Mouse (Mus musculus): ENCODE results near the gene Rassf6.

The Rassf6 gene

DNA sequence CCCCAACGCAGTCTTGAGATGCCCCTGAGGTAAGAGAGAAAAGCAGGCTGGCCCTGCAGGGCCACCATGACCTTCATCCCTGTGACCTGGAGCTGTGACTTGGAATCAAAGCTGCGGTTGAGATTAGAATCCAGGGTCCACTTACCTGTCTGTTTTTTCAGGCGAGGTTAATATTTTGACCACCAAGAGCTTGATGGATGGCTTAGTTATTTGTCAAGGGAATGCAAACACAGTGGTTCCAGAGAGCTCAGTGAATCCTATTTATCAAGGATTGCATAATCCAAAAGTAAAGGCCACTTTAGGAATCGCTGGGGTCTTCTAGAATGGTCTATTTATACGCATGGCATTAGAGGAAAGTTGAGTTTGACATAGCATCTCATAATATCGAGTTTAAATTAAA is 58.3 kb downstream of the Rassf6 start:
- in situ Hi-C loops (cut with MboI; ENCODE audit: unreplicated experiment in 2 of 2) = no loop called here

DNA sequence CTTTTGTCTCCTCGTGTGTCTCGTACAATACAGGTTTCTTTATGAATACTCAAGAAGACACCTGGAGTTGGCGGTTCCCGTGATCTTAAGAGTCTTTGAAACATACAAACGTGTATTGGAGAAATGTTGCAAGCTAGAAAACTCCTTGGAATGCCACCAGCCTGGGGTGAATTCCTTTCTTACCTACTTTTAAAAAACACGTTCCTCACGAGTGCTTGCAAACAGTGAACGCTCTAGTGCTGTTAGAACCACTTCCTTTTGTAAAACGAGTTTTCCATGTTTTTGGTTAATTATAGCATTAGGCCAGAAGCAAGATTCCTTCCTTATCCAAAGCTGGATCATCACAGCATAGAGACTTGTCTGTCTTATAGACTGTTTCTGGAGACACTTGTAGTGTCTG is 60.9 kb downstream of the Rassf6 start:
- in situ Hi-C loops (cut with MboI; ENCODE audit: unreplicated experiment in 2 of 2) = no loop called here

DNA sequence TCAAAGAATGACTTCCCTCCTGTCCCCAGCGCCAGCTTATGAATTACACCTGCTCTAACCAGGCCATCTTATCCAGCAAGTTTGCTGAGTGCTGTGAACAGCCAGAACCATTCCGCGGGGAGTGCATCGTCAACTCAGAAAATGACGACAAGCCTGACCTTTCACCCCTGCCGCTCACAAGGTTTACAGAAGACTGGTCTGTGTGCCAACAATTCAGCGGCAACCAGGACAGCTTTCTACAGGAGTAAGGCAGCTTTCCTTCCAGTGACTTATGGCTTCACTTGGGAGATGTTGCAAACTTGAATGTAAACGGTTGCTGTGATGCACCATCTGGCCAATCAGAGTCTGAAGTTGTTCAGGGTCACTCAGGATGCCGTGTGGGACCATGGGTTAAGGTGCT is 62.7 kb downstream of the Rassf6 start:
- in situ Hi-C loops (cut with MboI; ENCODE audit: unreplicated experiment in 2 of 2) = no loop called here

DNA sequence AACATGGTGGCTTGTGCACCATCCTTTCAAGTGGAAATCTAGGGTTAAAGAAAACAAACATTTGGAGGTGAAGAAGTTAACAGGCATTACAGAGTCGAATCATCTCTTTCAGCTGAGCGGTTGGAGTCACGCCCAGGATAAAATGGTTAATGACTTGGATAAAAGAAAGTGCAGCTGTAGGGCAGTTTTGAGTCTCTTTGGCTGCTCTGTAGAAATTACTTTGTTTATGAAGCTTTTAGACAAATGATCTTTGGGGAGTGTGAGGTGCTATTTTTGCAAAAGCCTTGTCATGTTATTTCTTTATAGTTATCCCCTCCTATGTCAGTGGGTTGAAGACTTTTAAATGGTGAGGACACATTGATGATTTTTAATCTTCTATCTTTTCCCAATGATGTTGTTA is 69.2 kb downstream of the Rassf6 start:
- in situ Hi-C loops (cut with MboI; ENCODE audit: unreplicated experiment in 2 of 2) = no loop called here

DNA sequence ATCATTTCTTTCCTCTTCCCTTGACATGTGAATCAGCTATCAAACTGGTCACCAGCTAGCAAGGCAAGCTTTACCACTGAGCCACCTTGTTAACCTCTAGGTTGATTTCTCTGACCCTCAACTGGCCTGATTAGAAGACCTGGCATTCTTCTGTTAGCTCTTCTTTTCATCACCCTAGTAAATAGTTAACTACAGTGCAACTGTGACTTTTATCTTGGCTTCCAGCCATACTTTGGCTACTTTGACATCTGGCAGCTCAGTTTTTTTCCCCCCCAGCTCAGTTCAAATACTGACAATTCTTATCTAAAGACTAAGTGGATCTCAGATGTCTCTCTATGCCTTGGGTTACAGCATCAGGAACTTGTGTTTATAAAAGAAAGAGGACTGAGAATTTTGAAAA is 72.1 kb downstream of the Rassf6 start:
- in situ Hi-C loops (cut with MboI; ENCODE audit: unreplicated experiment in 2 of 2) = no loop called here

DNA sequence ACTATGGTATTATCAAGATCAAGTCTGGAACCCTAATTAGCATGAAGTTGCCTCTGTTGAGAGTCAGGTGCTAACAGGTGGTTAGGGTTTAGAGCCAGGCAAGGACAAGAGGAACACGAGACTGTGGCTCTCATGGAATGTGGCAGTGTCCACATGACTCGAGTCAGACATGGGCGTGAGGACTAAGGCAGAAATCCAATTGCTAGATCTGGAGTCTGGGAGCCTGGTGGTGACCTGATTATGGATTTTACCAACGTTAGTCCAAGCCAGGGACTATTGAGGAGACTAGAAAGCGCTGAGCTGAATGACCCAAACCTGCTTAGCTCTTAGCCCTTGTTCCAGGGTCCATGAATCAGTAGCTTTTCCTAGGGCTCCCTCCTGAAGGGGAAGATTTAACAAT is 72.7 kb downstream of the Rassf6 start:
- in situ Hi-C loops (cut with MboI; ENCODE audit: unreplicated experiment in 2 of 2) = no loop called here

DNA sequence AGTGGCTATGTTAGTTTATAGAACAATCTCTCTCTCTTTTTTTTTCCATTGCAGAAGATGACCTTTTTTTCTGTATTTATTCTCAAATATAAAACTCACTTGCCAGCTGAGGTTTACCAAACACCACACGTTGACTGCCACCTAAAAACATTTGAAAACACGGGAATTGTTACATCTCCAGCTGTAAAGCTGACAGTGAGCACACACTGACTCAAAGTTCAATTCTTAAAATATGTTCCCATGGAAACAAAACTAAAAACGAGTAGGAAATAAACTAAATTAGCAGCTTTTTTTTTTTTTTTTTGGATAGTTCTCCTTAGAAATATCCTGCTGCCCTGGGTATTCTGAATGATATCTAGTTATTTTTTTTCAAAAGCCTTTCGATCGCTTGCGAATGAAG is 75.3 kb downstream of the Rassf6 start:
- in situ Hi-C loops (cut with MboI; ENCODE audit: unreplicated experiment in 2 of 2) = no loop called here

DNA sequence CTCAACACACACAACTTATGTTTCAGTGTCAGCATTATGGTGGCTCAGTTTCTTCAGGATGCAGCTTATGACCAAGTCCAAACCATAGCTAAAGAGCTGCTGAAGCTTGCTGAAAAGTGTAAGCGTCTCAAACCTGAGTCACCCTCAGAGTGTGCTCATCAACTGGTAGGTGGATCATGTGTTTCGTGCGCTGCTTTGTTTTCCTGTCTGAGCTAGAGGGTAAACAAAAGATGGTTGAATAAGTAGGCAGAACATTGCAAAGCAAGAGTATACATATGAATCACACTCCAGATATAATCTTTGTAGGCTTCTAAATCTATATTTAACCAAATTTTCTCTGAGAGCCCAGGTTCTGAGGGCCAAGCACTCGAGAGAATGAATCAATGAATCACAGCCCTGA is 76.3 kb downstream of the Rassf6 start:
- in situ Hi-C loops (cut with MboI; ENCODE audit: unreplicated experiment in 2 of 2) = no loop called here

DNA sequence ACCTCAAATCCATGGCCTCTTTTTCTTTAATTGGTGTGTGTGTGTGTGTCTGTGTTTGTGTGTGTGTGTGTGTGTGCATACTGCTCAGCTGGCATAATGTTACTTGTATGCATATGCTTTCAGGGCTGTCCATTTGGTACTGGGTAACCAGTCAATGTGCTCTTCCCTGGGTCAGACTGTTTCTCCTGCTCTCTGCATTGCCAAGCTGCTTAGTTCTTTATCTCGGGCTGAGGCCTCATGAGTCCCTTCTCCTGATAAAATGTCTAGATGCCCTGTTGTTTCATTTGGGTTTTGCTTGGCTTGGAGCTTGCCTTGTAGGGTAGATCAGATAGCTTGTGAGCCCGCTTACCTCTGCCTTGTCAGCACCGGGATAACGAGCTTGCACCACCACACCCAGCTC is 77.6 kb downstream of the Rassf6 start:
- in situ Hi-C loops (cut with MboI; ENCODE audit: unreplicated experiment in 2 of 2) = no loop called here

DNA sequence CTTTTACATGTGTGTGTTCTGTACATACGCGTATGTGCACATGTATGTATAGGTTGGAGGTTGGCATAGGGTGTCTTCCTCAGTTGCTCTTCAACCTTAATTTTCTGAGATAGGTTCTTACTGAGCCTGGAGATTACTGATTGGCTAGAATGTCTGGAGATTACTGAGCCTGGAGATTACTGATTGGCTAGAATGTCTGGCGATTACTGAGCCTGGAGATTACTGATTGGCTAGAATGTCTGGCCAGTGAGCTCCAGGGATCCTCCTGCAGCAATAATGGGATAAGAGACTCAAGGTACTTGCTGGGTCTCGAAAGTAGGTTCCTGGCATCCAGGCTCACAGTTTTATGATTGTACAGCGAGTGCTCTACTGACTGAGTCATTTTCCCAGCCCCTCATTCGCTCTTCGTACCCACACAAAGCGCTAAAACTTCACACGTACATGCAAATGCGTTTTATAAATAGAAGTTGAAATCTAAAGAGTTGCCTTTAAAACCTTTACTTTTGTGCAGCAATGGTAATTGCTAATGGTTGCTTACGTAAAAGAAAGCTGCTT is 78.7 kb downstream of the Rassf6 start:
- in situ Hi-C loops (cut with MboI; ENCODE audit: unreplicated experiment in 2 of 2) = no loop called here

DNA sequence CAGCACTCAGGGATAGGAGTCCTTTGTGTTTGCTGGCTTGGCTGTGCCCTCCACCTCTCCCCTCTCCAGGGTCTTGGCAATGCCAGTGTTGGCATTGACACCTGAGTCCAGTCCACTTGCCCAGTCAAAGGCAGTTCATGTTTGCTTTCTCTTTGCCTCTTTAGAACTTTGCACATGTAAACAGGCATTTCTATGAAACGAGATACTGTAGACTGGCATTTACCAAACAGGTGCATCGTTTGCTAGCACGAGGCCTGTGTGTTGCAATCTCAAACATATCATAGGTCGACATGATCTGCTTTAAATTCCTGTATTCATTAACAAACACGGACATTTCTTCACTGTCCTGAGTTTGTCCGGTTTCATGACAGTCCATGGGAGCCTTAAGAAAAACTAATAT is 79.7 kb downstream of the Rassf6 start, which contains the start of gene 5830473C10Rik:
5830473C10Rik (plus strand) TSS at position 365 of the 400 bp plus-strand sequence.
- in situ Hi-C loops (cut with MboI; ENCODE audit: unreplicated experiment in 2 of 2) = no loop called here

DNA sequence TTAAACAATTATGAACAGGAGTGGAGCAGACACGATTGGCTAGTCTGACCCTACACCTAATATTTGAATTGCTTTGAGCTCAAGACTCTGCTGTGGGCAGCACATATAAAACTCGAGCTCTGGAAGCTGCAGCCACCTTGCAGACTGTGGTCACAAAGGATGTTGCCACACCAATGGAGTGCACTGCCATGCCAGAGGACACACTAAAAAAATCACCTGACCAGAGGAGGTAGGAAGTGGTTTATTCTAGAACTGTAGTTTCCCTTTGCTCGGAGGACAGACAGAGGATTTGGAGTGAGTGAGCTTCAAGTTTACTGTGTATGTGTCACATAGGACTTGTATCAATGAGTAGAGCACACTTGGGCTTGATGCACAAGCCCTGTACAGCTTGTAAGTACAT is 84.4 kb downstream of the Rassf6 start:
- in situ Hi-C loops (cut with MboI; ENCODE audit: unreplicated experiment in 2 of 2) = no loop called here

All from v-Abl transformed pro-B cells (cell line).